Mouse (Mus musculus) left cerebral cortex, adult 9 months (tissue): ENCODE data around the gene Anapc2.

ENCODE experiments used
- DNase-seq, 2 experiments: peaks; one replicate each; pipeline ENCODE4 v3.0.0; 2022; ENCODE audit warnings: low spot score in 2 of 2

Gene Anapc2

DNA sequence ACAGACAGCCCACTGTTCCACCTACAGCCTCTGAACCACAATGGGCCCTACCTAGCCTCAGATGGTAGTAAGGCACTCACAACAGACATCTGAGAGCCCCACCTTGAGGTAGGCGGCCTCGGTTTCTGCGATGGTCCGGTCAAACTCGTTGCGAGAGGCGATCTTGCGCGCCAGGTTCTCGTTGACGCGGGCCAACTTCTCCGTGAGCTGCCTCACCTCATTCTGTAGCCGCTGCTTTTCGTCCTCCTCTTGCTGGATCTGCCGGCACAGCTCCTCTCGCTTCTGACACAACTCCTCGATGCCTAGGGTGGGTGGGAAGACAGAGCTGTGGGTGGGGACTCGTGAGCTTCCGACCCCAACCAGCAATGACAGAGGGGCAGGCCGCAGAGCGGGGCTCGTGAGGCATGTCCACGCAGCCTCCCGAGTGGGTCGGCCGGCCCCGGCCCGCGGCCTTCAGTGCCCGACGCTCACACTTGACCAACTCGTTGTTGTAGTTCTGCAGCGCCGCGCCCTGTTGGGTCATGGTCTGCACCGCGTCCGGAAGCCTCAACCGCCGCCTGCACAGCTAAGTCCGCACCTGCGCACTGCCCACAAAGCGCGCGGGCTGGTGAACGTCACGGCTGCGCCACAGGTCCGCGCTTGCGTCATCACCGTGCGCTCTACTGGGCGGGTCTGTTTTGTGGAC, at the start of gene Anapc2, which contains the start of gene Ssna1:
TSS of gene Anapc2 (plus strand) at position 652 of the 685 bp plus-strand sequence.
TSS of gene Ssna1 (minus strand) at position 612 of the 685 bp plus-strand sequence.
- peak; percentile 90 to 98 for DNase-seq

- DNase-seq, result peak in 1 of 2 experiments; percentile 76
These were observed 48.4 kb upstream of the Anapc2 start for GRCm38 (mm10) chr2:25223681-25224491.

DNA sequence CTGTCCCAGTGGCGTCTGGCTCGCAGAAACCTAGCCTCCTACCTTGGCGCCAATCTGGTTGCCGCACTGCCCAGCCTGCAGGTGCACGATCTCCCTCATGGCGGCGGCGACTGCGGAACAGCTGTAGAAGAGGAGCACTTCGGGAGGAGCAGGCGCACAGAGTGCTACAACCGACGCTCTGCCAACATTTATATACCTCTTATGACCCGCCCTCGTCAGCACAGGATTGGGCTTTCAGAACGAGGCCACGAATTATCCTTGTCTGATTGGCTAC, 47.8 kb upstream of the Anapc2 start, which contains the start of gene Tubb4b:
TSS of gene Tubb4b (minus strand) at position 211 of the 274 bp plus-strand sequence.
- no peak for DNase-seq

- peak; percentile 100 for DNase-seq
These were observed 47.2 kb upstream of the Anapc2 start for GRCm38 (mm10) chr2:25224766-25225752.

DNA sequence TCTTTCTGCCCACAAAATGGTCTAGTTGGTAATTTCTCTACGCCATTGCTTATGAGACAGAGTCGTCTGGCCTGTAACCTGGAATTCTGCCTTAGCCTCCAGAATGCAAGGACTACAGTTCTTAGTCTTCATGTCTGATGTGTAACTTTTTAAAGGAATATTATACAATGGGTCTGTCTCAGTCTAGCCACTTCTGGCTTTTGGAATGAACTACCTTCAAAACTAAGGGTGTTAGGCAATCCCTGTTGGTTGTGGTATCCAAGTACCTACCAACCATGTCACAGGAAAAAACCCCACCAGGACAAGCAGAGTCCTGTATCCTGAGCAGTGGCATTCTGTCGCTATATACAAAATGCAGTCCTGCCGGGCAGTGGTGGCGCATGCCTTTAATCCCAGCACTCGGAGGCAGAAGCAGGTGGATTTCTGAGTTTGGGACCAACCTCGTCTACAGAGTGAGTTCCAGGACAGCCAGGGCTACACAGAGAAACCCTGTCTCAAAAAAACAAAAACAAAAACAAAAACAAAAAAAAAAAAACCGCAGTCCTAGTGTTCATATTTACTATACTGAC, 46.4 kb upstream of the Anapc2 start:
- no peak for DNase-seq

GRCm38 (mm10) chr2:25226864-25227263, 45.4 kb upstream of the Anapc2 start:
- DNase-seq, result peak in 1 of 2 experiments; percentile 68

GRCm38 (mm10) chr2:25227406-25227805, 44.9 kb upstream of the Anapc2 start:
- no peak for DNase-seq

GRCm38 (mm10) chr2:25228431-25228889, 43.8 kb upstream of the Anapc2 start:
- peak in 1 of 2 experiments; percentile 91 for DNase-seq

DNA sequence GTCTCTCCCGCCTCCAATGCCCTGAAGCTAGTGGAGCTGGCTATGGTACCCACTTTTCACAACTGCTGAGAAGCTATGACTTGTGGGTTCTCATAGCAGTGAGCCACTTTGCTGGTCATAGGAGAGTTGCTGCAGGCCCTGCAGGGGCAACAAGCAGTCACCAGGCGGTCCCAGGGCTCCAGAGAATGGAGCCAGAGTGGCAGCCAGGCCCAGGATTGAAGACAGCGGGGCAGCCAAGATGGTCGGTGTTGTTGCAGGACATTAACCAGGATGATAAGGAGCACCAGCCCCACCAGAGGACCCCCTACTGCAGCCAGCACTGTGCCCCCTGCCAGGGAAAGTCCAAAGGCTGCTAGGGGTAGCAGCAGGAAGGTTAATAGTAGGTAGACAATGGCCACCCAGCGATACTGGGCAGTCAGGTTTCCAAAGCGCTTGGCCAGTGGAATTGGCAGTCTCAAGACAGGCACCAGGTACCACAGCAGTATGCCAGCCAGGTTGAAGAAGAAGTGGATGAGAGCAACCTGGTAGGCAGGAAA, 43.2 kb upstream of the Anapc2 start:
- no peak for DNase-seq

- no peak for DNase-seq
These were observed 42.7 kb upstream of the Anapc2 start for GRCm38 (mm10) chr2:25229582-25229981.

DNA sequence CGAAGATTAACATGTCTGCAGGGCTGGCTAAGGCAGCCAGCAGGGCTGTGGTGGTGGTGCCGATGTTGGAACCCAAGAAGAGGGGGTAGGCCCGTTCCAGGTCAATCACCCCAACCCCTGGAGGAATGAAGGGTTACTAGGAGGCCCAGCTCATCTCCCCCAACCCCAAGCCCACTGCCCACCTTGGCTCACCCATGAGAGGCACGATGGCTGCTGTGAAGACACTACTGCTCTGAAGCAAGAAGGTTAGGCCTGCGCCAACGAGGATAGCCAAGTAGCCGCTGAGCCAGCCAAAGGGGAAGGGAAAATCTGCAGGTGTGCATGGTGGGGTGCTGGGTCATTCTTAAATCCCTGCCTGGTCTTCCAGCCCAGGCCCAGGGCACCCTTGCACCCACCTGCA, 41.7 kb upstream of the Anapc2 start:
- DNase-seq, result no peak

- DNase-seq, result no peak
These were observed 41.2 kb upstream of the Anapc2 start for GRCm38 (mm10) chr2:25231038-25231437.

DNA sequence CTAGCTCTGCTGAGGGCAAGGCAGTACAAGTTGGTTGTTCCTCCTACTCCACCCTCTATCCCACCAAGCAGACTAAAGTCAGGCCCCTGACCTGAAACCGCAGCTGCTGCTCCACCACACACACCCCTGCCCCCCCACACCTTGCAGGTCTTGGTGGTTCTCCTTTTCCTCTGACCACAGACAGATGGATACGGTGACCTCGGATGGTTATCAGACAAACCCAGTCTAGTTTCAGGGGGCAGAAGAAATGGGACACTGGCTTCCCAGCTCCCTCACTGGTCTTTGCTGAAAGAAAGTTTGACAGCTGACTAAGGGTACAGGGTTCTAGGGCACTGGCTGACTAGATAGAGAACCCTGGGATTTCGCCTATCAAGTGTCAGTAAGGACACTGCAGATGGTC, 38.9 kb upstream of the Anapc2 start:
- DNase-seq, result no peak

GRCm38 (mm10) chr2:25234050-25234449, 38.2 kb upstream of the Anapc2 start, which contains the start of gene Slc34a3:
TSS of gene Slc34a3 (minus strand) at chr2:25234364.
- no peak for DNase-seq

GRCm38 (mm10) chr2:25234551-25235220, 37.6 kb upstream of the Anapc2 start:
- DNase-seq, result no peak

GRCm38 (mm10) chr2:25236614-25237013, 35.7 kb upstream of the Anapc2 start, which contains the start of gene Rnf224:
TSS of gene Rnf224 (minus strand) at chr2:25236787.
- no peak for DNase-seq

DNA sequence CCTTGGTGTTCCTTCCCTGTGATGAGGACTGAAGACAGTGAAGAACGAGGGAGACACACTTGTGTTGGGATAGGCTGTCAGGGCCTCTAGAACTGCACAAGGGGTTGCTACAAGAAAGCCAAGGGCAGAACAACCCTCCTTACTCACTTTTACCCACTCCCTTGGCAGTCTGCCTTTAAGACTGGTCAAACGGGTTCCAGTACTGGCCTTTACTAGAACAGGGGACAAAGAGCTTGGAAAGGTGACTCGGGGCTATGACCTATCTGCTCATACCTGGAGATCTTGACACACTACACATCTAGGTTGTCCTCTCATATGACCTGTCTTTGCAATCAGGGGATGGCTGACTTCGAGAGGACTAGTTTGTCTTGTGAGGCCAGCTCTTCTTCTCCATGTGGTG, 34.8 kb upstream of the Anapc2 start:
- DNase-seq, result no peak

DNA sequence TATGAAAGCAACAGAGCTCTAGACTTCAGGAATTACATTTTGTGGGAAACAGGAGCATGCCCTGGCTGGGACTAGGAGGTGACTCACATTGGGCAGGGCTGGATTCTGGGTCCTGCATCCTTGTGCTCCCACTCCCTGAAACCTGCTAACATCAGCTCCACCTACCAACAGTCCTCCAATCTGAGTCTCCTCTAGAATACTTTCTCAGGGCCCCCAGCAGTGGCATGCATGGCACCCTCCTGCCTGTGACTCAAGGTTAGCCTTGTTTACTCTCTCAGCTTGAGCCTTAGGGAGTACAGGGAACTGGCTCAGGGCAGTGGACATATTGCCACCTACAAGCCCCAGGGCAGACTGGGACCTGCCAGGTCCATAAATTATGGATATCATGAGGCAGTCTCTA, 34.2 kb upstream of the Anapc2 start:
- no peak for DNase-seq

GRCm38 (mm10) chr2:25239766-25240165, 32.5 kb upstream of the Anapc2 start:
- DNase-seq, result no peak

DNA sequence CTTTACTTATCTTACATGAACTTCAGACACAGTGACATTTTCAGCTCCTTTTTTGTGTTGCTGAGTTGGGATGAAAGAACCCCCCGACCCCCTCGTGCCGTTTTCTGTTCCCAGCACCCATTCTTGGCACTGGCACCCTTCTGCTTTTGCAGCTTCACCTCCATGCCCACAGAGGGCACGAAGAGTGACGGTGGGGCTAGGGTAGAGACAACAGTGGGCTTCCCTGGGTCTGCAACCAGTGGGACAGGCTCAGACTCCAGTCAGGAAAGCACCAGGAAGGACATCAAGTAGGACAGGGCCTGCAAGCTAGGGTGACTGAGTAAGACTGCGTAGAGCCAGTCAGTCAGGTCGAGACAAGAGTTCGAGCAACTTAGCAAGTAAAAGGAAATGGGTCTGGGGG, 32.0 kb upstream of the Anapc2 start:
- DNase-seq, result no peak
